Mouse (Mus musculus): ENCODE data around the gene 2310034C09Rik.
"Not testable (repeated sequence)": the region's sequence is repeated elsewhere in the genome, so short reads cannot be mapped to it uniquely, and the experiment has no call there.

DNA sequence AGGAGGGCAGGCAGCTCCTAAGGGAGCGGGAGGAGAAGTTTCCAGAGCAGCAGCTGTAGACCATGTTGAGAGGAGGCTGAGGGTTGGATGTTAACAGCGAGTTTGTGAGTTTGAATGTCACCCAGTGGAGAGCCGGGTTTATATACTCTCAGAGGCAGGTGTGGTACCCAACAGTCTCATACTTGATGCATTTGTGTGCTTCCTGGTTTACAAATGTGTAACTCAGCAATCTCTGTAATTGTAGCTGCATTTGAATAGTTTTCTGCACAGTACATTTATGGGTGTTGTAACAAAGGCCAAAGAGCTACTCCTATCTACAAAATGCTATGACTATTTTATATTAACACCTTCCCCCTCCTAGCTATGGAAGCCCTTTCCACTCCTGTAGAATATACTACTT is 7.1 kb upstream of the 2310034C09Rik start, which contains the start of gene Krtap13:
- TF ChIP-seq POLR2A (IDR thresholded peaks at IDR 0.05; ENCODE audit: control insufficient read depth, extremely low read depth, insufficient read depth, low read length, poor library complexity); CTCF (IDR thresholded peaks at IDR 0.05; ENCODE audit: borderline replicate concordance, control insufficient read depth, extremely low read depth, insufficient read depth, low read length, poor library complexity): not testable (repeated sequence)

Measured in thymus, adult 2 months (tissue).